Mouse (Mus musculus): Measurements from ENCODE around the gene Cd2. TPM values are rescaled to one million over a fixed set of nuclear protein-coding genes. Genes with fewer than 3 reads are reported as not detected.

Gene Cd2
- polyA plus RNA-seq, 1 experiment from 2014 or later = not detected

DNA sequence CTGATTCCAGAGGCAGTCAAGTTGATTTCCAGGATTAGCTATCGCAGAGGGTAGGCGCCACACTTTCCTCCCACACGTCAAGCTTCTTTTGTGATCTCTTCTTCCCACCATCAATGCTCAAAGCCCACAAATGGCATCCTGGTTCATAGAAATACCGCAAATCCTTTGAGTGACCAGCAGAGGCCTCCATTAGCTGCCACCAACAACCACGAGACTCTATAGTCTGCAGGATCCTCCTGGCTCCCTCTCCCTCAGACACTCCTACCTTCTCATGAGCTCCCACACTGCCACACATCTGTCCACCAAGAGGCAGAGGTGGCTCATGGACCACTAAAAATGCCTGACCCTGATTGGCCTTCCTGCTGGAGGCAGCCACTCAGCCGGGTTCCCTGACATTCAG is 27.2 kb upstream of the Cd2 start:
- Histone ChIP-seq H3K9ac (ENCODE audit: low read depth, low read length) (no peak overlapping the region), H3K9me3 (replicated peaks; ENCODE audit: low read length) (no peaks in the 10 kb centered on the region), H3K4me1 (replicated peaks; ENCODE audit: insufficient read depth, low read length) (0 out of 2 replicates have a peak, but pooled peaks cover 2% of the 10 kb centered on the region), H3K4me3 (replicated peaks; ENCODE audit: low read depth, low read length) (no peak overlapping the region), H3K4me2 (ENCODE audit: low read length) (no peak overlapping the region), H3K36me3 (ENCODE audit: insufficient read depth, low read length) (no peaks in the 10 kb centered on the region), H3K27me3 (ENCODE audit: insufficient read depth, low read length) (no peaks in the 10 kb centered on the region), H3K27ac (no peak overlapping the region)
- DNase-seq (ENCODE audit: low spot score) (peak; percentile 42), ATAC-seq (replicated peaks; ENCODE audit: low FRiP score, low read depth) (no peak)
- TF ChIP-seq CTCF (IDR thresholded peaks at IDR 0.05; ENCODE audit: low read depth) = peak; percentile 59
- 51% methylated on average over 6 of the region's 6 CpGs for WGBS

- no peak overlapping the region for H3K4me3 ChIP-seq (replicated peaks; ENCODE audit: low read depth, low read length)
- DNase-seq (ENCODE audit: low spot score) = no peak
- no peak for ATAC-seq (replicated peaks; ENCODE audit: low FRiP score, low read depth)
- H3K9ac ChIP-seq (ENCODE audit: low read depth, low read length) = no peak overlapping the region
- no peaks in the 10 kb centered on the region for H3K36me3 ChIP-seq (ENCODE audit: insufficient read depth, low read length)
- no peaks in the 10 kb centered on the region for H3K9me3 ChIP-seq (replicated peaks; ENCODE audit: low read length)
- no peak overlapping the region for H3K4me2 ChIP-seq (ENCODE audit: low read length)
- WGBS = 74% methylated on average over 8 of the region's 8 CpGs
- no peak for TF ChIP-seq CTCF (IDR thresholded peaks at IDR 0.05; ENCODE audit: low read depth)
- 0 out of 2 replicates have a peak, but pooled peaks cover 2% of the 10 kb centered on the region for H3K4me1 ChIP-seq (replicated peaks; ENCODE audit: insufficient read depth, low read length)
- H3K27me3 ChIP-seq (ENCODE audit: insufficient read depth, low read length) = no peaks in the 10 kb centered on the region
- H3K27ac ChIP-seq = no peak overlapping the region
Observed at GRCm38 (mm10) chr3:101313266-101314051, 25.7 kb upstream of the Cd2 start.

- Histone ChIP-seq H3K4me3 (replicated peaks; ENCODE audit: low read depth, low read length) (no peak overlapping the region), H3K27ac (no peak overlapping the region), H3K36me3 (ENCODE audit: insufficient read depth, low read length) (no peaks in the 10 kb centered on the region), H3K4me1 (replicated peaks; ENCODE audit: insufficient read depth, low read length) (0 out of 2 replicates have a peak, but pooled peaks cover 2% of the 10 kb centered on the region), H3K4me2 (ENCODE audit: low read length) (no peak overlapping the region), H3K9me3 (replicated peaks; ENCODE audit: low read length) (no peaks in the 10 kb centered on the region), H3K27me3 (ENCODE audit: insufficient read depth, low read length) (no peaks in the 10 kb centered on the region), H3K9ac (ENCODE audit: low read depth, low read length) (no peak overlapping the region)
- WGBS = 23% methylated on average over 9 of the region's 9 CpGs
- TF ChIP-seq CTCF (IDR thresholded peaks at IDR 0.05; ENCODE audit: low read depth) = no peak
- ATAC-seq (replicated peaks; ENCODE audit: low FRiP score, low read depth) = peak; percentile 87
- DNase-seq (ENCODE audit: low spot score) = peak; percentile 76
Observed at GRCm38 (mm10) chr3:101310977-101311376, 23.2 kb upstream of the Cd2 start.

GRCm38 (mm10) chr3:101309626-101310025 is 21.9 kb upstream of the Cd2 start:
- Histone ChIP-seq H3K27ac (no peak overlapping the region), H3K27me3 (ENCODE audit: insufficient read depth, low read length) (no peaks in the 10 kb centered on the region), H3K9ac (ENCODE audit: low read depth, low read length) (no peak overlapping the region), H3K36me3 (ENCODE audit: insufficient read depth, low read length) (no peaks in the 10 kb centered on the region), H3K4me2 (ENCODE audit: low read length) (no peak overlapping the region), H3K4me3 (replicated peaks; ENCODE audit: low read depth, low read length) (no peak overlapping the region), H3K4me1 (replicated peaks; ENCODE audit: insufficient read depth, low read length) (0 out of 2 replicates have a peak, but pooled peaks cover 3% of the 10 kb centered on the region), H3K9me3 (replicated peaks; ENCODE audit: low read length) (no peaks in the 10 kb centered on the region)
- WGBS = 71% methylated on average over 3 of the region's 3 CpGs
- no peak for DNase-seq (ENCODE audit: low spot score)
- TF ChIP-seq CTCF (IDR thresholded peaks at IDR 0.05; ENCODE audit: low read depth) = no peak
- no peak for ATAC-seq (replicated peaks; ENCODE audit: low FRiP score, low read depth)

DNA sequence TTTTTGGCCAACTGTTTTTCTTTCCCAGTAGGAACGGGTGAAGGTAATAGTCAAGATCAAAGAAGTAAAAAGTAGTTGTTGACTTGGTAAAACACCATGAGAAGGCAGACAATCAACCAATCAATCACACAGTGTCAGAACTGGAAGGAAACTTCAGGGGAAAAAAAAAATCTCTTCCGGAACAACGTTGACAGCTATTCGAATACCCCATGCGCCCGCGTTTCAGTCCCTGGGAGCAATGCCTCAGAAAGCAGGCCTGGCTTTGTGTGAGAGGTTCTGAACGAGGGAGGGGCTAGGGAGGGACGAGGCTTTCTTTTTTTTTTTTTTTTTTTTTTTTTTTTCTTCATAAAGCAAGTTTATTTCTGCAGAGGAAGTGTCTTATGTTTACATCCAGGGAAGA is 18.4 kb upstream of the Cd2 start:
- Histone ChIP-seq H3K9me3 (replicated peaks; ENCODE audit: low read length) (no peaks in the 10 kb centered on the region), H3K4me2 (ENCODE audit: low read length) (no peak overlapping the region), H3K4me3 (replicated peaks; ENCODE audit: low read depth, low read length) (no peak overlapping the region), H3K36me3 (ENCODE audit: insufficient read depth, low read length) (no peaks in the 10 kb centered on the region), H3K27ac (no peak overlapping the region), H3K27me3 (ENCODE audit: insufficient read depth, low read length) (no peaks in the 10 kb centered on the region), H3K9ac (ENCODE audit: low read depth, low read length) (no peak overlapping the region), H3K4me1 (replicated peaks; ENCODE audit: insufficient read depth, low read length) (0 out of 2 replicates have a peak, but pooled peaks cover 6% of the 10 kb centered on the region)
- no peak for TF ChIP-seq CTCF (IDR thresholded peaks at IDR 0.05; ENCODE audit: low read depth)
- WGBS = 63% methylated on average over 9 of the region's 9 CpGs
- DNase-seq (ENCODE audit: low spot score) (no peak), ATAC-seq (replicated peaks; ENCODE audit: low FRiP score, low read depth) (no peak)

DNA sequence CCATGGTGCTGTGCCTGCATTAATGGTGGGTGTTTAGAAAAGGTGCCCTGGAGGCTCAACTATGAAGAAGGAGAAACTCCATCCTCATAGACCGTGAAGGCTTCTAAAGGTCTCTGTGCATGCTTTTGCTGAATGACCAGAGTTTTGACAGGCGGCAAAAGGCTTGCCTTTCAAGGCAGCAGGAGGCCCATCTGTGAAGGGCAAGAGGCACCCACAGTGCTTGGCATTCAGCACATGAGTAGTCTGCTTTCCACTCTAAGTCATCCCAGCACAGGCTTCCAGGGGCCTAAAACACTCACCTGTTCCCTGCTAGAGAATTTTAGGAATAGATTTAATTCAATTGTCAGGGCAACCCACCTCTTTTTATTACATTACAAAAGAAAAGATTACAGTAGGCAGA is 17.3 kb upstream of the Cd2 start:
- no peak for ATAC-seq (replicated peaks; ENCODE audit: low FRiP score, low read depth)

More for the DNA sequence above, 17.3 kb upstream of the Cd2 start:
- no peak overlapping the region for H3K27ac ChIP-seq
- no peak overlapping the region for H3K4me3 ChIP-seq (replicated peaks; ENCODE audit: low read depth, low read length)
- TF ChIP-seq CTCF (IDR thresholded peaks at IDR 0.05; ENCODE audit: low read depth) = no peak
- no peak for DNase-seq (ENCODE audit: low spot score)
- H3K27me3 ChIP-seq (ENCODE audit: insufficient read depth, low read length) = no peaks in the 10 kb centered on the region
- no peaks in the 10 kb centered on the region for H3K9me3 ChIP-seq (replicated peaks; ENCODE audit: low read length)
- whole genome bisulfite sequencing = 72% methylated on average over 2 of the region's 2 CpGs
- H3K9ac ChIP-seq (ENCODE audit: low read depth, low read length) = no peak overlapping the region
- 0 out of 2 replicates have a peak, but pooled peaks cover 6% of the 10 kb centered on the region for H3K4me1 ChIP-seq (replicated peaks; ENCODE audit: insufficient read depth, low read length)
- no peak overlapping the region for H3K4me2 ChIP-seq (ENCODE audit: low read length)
- no peaks in the 10 kb centered on the region for H3K36me3 ChIP-seq (ENCODE audit: insufficient read depth, low read length)
